Mouse (Mus musculus): ENCODE measurements around the gene Nol7.

Nol7 gene

GRCm38 (mm10) chr13:43433395-43433794, 35.2 kb downstream of the Nol7 start:
- DNase-seq: no peak

- DNase-seq: no peak
Observed at GRCm38 (mm10) chr13:43440376-43440775, 42.2 kb downstream of the Nol7 start.

- no peak for DNase-seq
Observed at GRCm38 (mm10) chr13:43442551-43442950, 44.4 kb downstream of the Nol7 start.

GRCm38 (mm10) chr13:43443706-43444105, 45.5 kb downstream of the Nol7 start:
- DNase-seq: no peak

- DNase-seq: no peak
Observed at GRCm38 (mm10) chr13:43444717-43445116, 46.5 kb downstream of the Nol7 start.

GRCm38 (mm10) chr13:43445754-43446153, 47.6 kb downstream of the Nol7 start:
- no peak for DNase-seq

GRCm38 (mm10) chr13:43447721-43448120, 49.5 kb downstream of the Nol7 start:
- no peak for DNase-seq

GRCm38 (mm10) chr13:43450686-43451085, 52.5 kb downstream of the Nol7 start:
- no peak for DNase-seq

- no peak for DNase-seq
Observed at GRCm38 (mm10) chr13:43452177-43452576, 54.0 kb downstream of the Nol7 start.

- DNase-seq: no peak
Observed at GRCm38 (mm10) chr13:43452843-43453605, 54.8 kb downstream of the Nol7 start.

- no peak for DNase-seq
Observed at GRCm38 (mm10) chr13:43454431-43454830, 56.2 kb downstream of the Nol7 start.
